ENCODE assay signal across 16 mouse cellular contexts in genomic region chr9:108175116-108175838, GRCm38 (mm10). TPM values are rescaled to one million over a fixed set of nuclear protein-coding genes. Genes with fewer than 3 reads are reported as not detected.
DNase-seq lines count a peak whose midpoint lies in the region; ATAC-seq and TF ChIP-seq lines count a peak whose summit lies in the region.
"Had no signal": no experiment of that assay in that cellular context is flagged by ENCODE, and none has a peak within 500 bp of the region (broad histone marks: within the 10 kb centered on the region; RNA-seq: fewer than 3 reads in every experiment).

No protein-coding gene starts in this region.

- H3K27ac ChIP-seq in layer of hippocampus, adult 2 months = peak overlapping the region; percentile 78
- H3K27ac ChIP-seq in lung, embryonic 16.5 days (ENCODE audit: low read length) = peak overlapping the region; percentile 32; the same call in 1 of the 2 replicates
- H3K27ac ChIP-seq: embryonic facial prominence, embryonic 13.5 days; forebrain, embryonic 12.5 days; hindbrain, embryonic 10.5 days; hindbrain, embryonic 14.5 days had no signal

- WGBS in lung, embryonic 16.5 days = 42% methylated on average over 19 of the region's 19 CpGs

- H3K27me3 ChIP-seq in lung, embryonic 16.5 days (ENCODE audit: control insufficient read depth, insufficient read depth, low read depth, low read length) = no peaks in the 10 kb centered on the region
- H3K27me3 ChIP-seq: embryonic facial prominence, embryonic 13.5 days; forebrain, embryonic 12.5 days; heart, embryonic 12.5 days had no signal

- no peaks in the 10 kb centered on the region for H3K36me3 ChIP-seq in lung, embryonic 16.5 days (ENCODE audit: control insufficient read depth, insufficient read depth, low read length)
- H3K36me3 ChIP-seq: embryonic facial prominence, embryonic 13.5 days; forebrain, embryonic 12.5 days; heart, embryonic 12.5 days; hindbrain, embryonic 10.5 days had no signal

- ATAC-seq in lung, embryonic 16.5 days (ENCODE audit: low read depth) = peak; percentile 86
- ATAC-seq: forebrain, embryonic 16.5 days had no signal

- H3K4me3 ChIP-seq in layer of hippocampus, adult 2 months = no peak overlapping the region
- H3K4me3 ChIP-seq in lung, embryonic 16.5 days (ENCODE audit: low read length) = no peak overlapping the region
- H3K4me3 ChIP-seq: embryonic facial prominence, embryonic 13.5 days; forebrain, embryonic 12.5 days; heart, embryonic 12.5 days; hindbrain, embryonic 10.5 days had no signal

- peaks cover 3% of the 10 kb centered on the region; the same call in 1 of the 2 replicates for H3K4me1 ChIP-seq in lung, embryonic 16.5 days (replicated peaks; ENCODE audit: control insufficient read depth, insufficient read depth, low read length)
- H3K4me1 ChIP-seq: embryonic facial prominence, embryonic 13.5 days; heart, embryonic 12.5 days had no signal

- DNase-seq in layer of hippocampus, adult 2 months (ENCODE audit: low spot score in 2 of 2) = no peak
- no peak for DNase-seq in layer of hippocampus, adult 18-20 months (ENCODE audit: low spot score in 2 of 2)
- no peak for DNase-seq in lung, postnatal 14 days
- peak; percentile 49 for DNase-seq in brain, adult 2 months (ENCODE audit: low read depth, low spot score)
- DNase-seq in gastrocnemius, postnatal 25 days = no peak
- DNase-seq: adrenal gland, adult 8-10 months; adrenal gland, postnatal 36 days; cerebellum, adult 11 months; gastrocnemius, postnatal 14 days had no signal

- no peak overlapping the region for H3K4me2 ChIP-seq in lung, embryonic 16.5 days (ENCODE audit: low read depth, low read length)
- H3K4me2 ChIP-seq: embryonic facial prominence, embryonic 13.5 days; forebrain, embryonic 12.5 days; heart, embryonic 12.5 days; hindbrain, embryonic 14.5 days had no signal

- H3K9me3 ChIP-seq in lung, embryonic 16.5 days (ENCODE audit: control insufficient read depth, low read length) = no peaks in the 10 kb centered on the region
- H3K9me3 ChIP-seq: embryonic facial prominence, embryonic 13.5 days; forebrain, embryonic 12.5 days; heart, embryonic 12.5 days; hindbrain, embryonic 10.5 days had no signal

- no peak for TF ChIP-seq CTCF in layer of hippocampus, adult 2 months (conservative IDR thresholded peaks at IDR 0.05)

- no peak overlapping the region for H3K9ac ChIP-seq in lung, embryonic 16.5 days (ENCODE audit: low read length)
- H3K9ac ChIP-seq: embryonic facial prominence, embryonic 13.5 days; forebrain, embryonic 12.5 days; heart, embryonic 12.5 days; hindbrain, embryonic 14.5 days had no signal

RNA-seq across cellular contexts. Expression of gene Bsn, which starts 14.9 kb away (rescaled TPM):
- 100 to 1,000 TPM; 236 to 246 TPM for total RNA-seq in layer of hippocampus, adult 2 months (2021)
- total RNA-seq in layer of hippocampus, adult 18-20 months (2021) = 100 to 1,000 TPM; 228 to 231 TPM
- polyA plus RNA-seq in lung, embryonic 16.5 days (2015; fragmentation: Nextera tagmentation; extraction: Ambion mirVana) = 0.26 and 0.30 TPM in 2 replicates
- total RNA-seq in gastrocnemius, postnatal 25 days (2021) = under 1 TPM; 0.05 to 0.08 TPM

Comparison
In these comparisons a context has a peak if more than half of its experiments do, and no peak if none do; other contexts are left out.
1. RNA of gene Bsn, which starts 14.9 kb away (total RNA-seq): 236 to 246 TPM in layer of hippocampus, adult 2 months and 228 to 231 TPM in layer of hippocampus, adult 18-20 months; 0.05 to 0.08 TPM in gastrocnemius, postnatal 25 days; every median in the first group is over 100 times any median in the second.